Mouse (Mus musculus): ENCODE results near the gene B4gat1. TPM values are rescaled to one million over a fixed set of nuclear protein-coding genes. Genes with fewer than 3 reads are reported as not detected.

B4gat1 gene
- polyA plus RNA-seq, 1 experiment from 2014 or later, result 42.1 TPM

Other genes with a start within 250 kb of the B4gat1 start
- 50.1 and 52.2 TPM in 2 replicates for gene Rbm4, start 244.9 kb upstream of the B4gat1 start, polyA plus RNA-seq (2015; fragmentation: Nextera tagmentation; extraction: Ambion mirVana)
- gene Gm21992, start 227.2 kb upstream of the B4gat1 start, polyA plus RNA-seq (2015; fragmentation: Nextera tagmentation; extraction: Ambion mirVana), result 29.9 and 38.0 TPM in 2 replicates
- gene Rbm14, start 227.2 kb upstream of the B4gat1 start, polyA plus RNA-seq (2015; fragmentation: Nextera tagmentation; extraction: Ambion mirVana), result 70.3 and 75.2 TPM in 2 replicates
- 51.1 and 54.1 TPM in 2 replicates for gene Ccs, start 199.5 kb upstream of the B4gat1 start, polyA plus RNA-seq (2015; fragmentation: Nextera tagmentation; extraction: Ambion mirVana)
- gene Ccdc87, start 199.5 kb upstream of the B4gat1 start, polyA plus RNA-seq (2015; fragmentation: Nextera tagmentation; extraction: Ambion mirVana), result 0.12 TPM in 1 of 2 replicates, not detected in the other
- 24.9 and 34.0 TPM in 2 replicates for gene Ctsf, start 183.7 kb upstream of the B4gat1 start, polyA plus RNA-seq (2015; fragmentation: Nextera tagmentation; extraction: Ambion mirVana)
- gene Actn3, start 160.9 kb upstream of the B4gat1 start, polyA plus RNA-seq (2015; fragmentation: Nextera tagmentation; extraction: Ambion mirVana), result 2.3 and 2.5 TPM in 2 replicates
- 11.4 and 11.6 TPM in 2 replicates for gene Zdhhc24, start 160.2 kb upstream of the B4gat1 start, polyA plus RNA-seq (2015; fragmentation: Nextera tagmentation; extraction: Ambion mirVana)
- gene Bbs1, start 132.2 kb upstream of the B4gat1 start, polyA plus RNA-seq (2015; fragmentation: Nextera tagmentation; extraction: Ambion mirVana), result 2.7 and 3.0 TPM in 2 replicates
- gene Dpp3, start 110.5 kb upstream of the B4gat1 start, polyA plus RNA-seq (2015; fragmentation: Nextera tagmentation; extraction: Ambion mirVana), result 107 and 122 TPM in 2 replicates
- gene Peli3, start 95.7 kb upstream of the B4gat1 start, polyA plus RNA-seq (2015; fragmentation: Nextera tagmentation; extraction: Ambion mirVana), result 1.7 and 1.9 TPM in 2 replicates
- gene Mrpl11, start 76.7 kb upstream of the B4gat1 start, polyA plus RNA-seq (2015; fragmentation: Nextera tagmentation; extraction: Ambion mirVana), result 95.8 and 100 TPM in 2 replicates
- 0.22 and 0.24 TPM in 2 replicates for gene Npas4, start 48.5 kb upstream of the B4gat1 start, polyA plus RNA-seq (2015; fragmentation: Nextera tagmentation; extraction: Ambion mirVana)
- 3.6 and 3.7 TPM in 2 replicates for gene Slc29a2, start 15.0 kb upstream of the B4gat1 start, polyA plus RNA-seq (2015; fragmentation: Nextera tagmentation; extraction: Ambion mirVana)
- gene AC124502.3, start 65 bp downstream of the B4gat1 start, polyA plus RNA-seq (2015; fragmentation: Nextera tagmentation; extraction: Ambion mirVana), result 2.2 and 2.3 TPM in 2 replicates
- gene Brms1, start 2.5 kb downstream of the B4gat1 start, polyA plus RNA-seq (2015; fragmentation: Nextera tagmentation; extraction: Ambion mirVana), result 39.5 and 39.9 TPM in 2 replicates
- 2.3 and 3.6 TPM in 2 replicates for gene Rin1, start 11.7 kb downstream of the B4gat1 start, polyA plus RNA-seq (2015; fragmentation: Nextera tagmentation; extraction: Ambion mirVana)
- gene Cd248, start 29.3 kb downstream of the B4gat1 start, polyA plus RNA-seq (2015; fragmentation: Nextera tagmentation; extraction: Ambion mirVana), result 58.4 and 68.3 TPM in 2 replicates
- gene Tmem151a, start 46.7 kb downstream of the B4gat1 start, polyA plus RNA-seq (2015; fragmentation: Nextera tagmentation; extraction: Ambion mirVana), result 5.9 and 6.4 TPM in 2 replicates
- gene Yif1a, start 49.7 kb downstream of the B4gat1 start, polyA plus RNA-seq (2015; fragmentation: Nextera tagmentation; extraction: Ambion mirVana), result 101 TPM in 2 replicates
- gene Cnih2, start 59.7 kb downstream of the B4gat1 start, polyA plus RNA-seq (2015; fragmentation: Nextera tagmentation; extraction: Ambion mirVana), result 15.1 and 16.6 TPM in 2 replicates
- 227 and 233 TPM in 2 replicates for gene Rab1b, start 68.2 kb downstream of the B4gat1 start, polyA plus RNA-seq (2015; fragmentation: Nextera tagmentation; extraction: Ambion mirVana)
- 18.0 and 19.0 TPM in 2 replicates for gene Klc2, start 79.7 kb downstream of the B4gat1 start, polyA plus RNA-seq (2015; fragmentation: Nextera tagmentation; extraction: Ambion mirVana)
- gene Pacs1, start 234.3 kb downstream of the B4gat1 start, polyA plus RNA-seq (2015; fragmentation: Nextera tagmentation; extraction: Ambion mirVana), result 18.0 and 20.6 TPM in 2 replicates